Mouse (Mus musculus) neural tube, embryonic 15.5 days (tissue): ENCODE measurements around the gene Spns3. TPM values are rescaled to one million over a fixed set of nuclear protein-coding genes. Genes with fewer than 3 reads are reported as not detected.

Experiments used
- ATAC-seq: fragments of 200-750 bp; cut with Nextera tagmentation; 2 replicates; pipeline ENCODE4 v1.8.0; 2017; ENCODE audit warnings: mild to moderate bottlenecking, moderate TSS enrichment, moderate library complexity; ENCODE audit not compliant: low FRiP score
- H3K27ac ChIP-seq: fragments of 300-500 bp; sonication (generic); replicated peaks from 2 replicates; pipeline ENCODE4 v1.5.1; 2015; ENCODE audit warnings: mild to moderate bottlenecking, inconsistent platforms
- H3K27me3 ChIP-seq: fragments of 300-500 bp; sonication (generic); replicated peaks from 2 replicates; pipeline ENCODE4 v1.6.1; 2015; ENCODE audit warnings: inconsistent platforms
- H3K36me3 ChIP-seq: fragments of 300-500 bp; sonication (generic); 2 replicates; pipeline ENCODE4 v1.6.1; 2015; ENCODE audit warnings: inconsistent platforms
- H3K4me1 ChIP-seq: fragments of 300-500 bp; sonication (generic); 2 replicates; pipeline ENCODE4 v1.6.1; 2015; ENCODE audit warnings: inconsistent platforms
- H3K4me2 ChIP-seq: fragments of 300-500 bp; sonication (generic); 2 replicates; pipeline ENCODE4 v1.6.1; 2015; ENCODE audit warnings: inconsistent platforms, mild to moderate bottlenecking, moderate library complexity
- H3K4me3 ChIP-seq: fragments of 300-500 bp; sonication (generic); replicated peaks from 2 replicates; pipeline ENCODE4 v1.5.1; 2015; ENCODE audit warnings: mild to moderate bottlenecking, inconsistent platforms
- H3K9ac ChIP-seq: fragments of 300-500 bp; sonication (generic); replicated peaks from 2 replicates; pipeline ENCODE4 v1.6.1; 2015; ENCODE audit warnings: mild to moderate bottlenecking, inconsistent platforms
- H3K9me3 ChIP-seq: fragments of 300-500 bp; sonication (generic); replicated peaks from 2 replicates; pipeline ENCODE4 v1.6.1; 2016; ENCODE audit warnings: inconsistent platforms
- whole genome bisulfite sequencing: fragments of 180-500 bp; shearing (Covaris S2); methylation state at CpG from one replicate; pipeline ENCODE4 v1.1.7; 2015; ENCODE audit warnings: mixed read lengths; 5-methylcytosine and 5-hydroxymethylcytosine counted together
- polyA plus RNA-seq: library from polyadenylated mRNA; unstranded; fragments of >200 nt; fragmentation: Nextera tagmentation; extraction: Ambion mirVana; gene quantifications from 2 replicates; pipeline ENCODE4 v1.2.1, GENCODE M21; 2015

The Spns3 gene
- polyA plus RNA-seq, 1 experiment from 2014 or later, result 0.06 TPM

- Histone ChIP-seq H3K27me3 (no peaks in the 10 kb centered on the region), H3K27ac (no peak overlapping the region), H3K4me3 (no peak overlapping the region), H3K4me2 (no peak overlapping the region), H3K36me3 (peaks cover 12% of the 10 kb centered on the region), H3K9ac (no peak overlapping the region), H3K9me3 (no peaks in the 10 kb centered on the region), H3K4me1 (peaks cover 35% of the 10 kb centered on the region)
- no peak for ATAC-seq
- WGBS, result 29% methylated on average over 5 of the region's 5 CpGs
Observed at GRCm38 (mm10) chr11:72477182-72477581, 73.1 kb downstream of the Spns3 start.

DNA sequence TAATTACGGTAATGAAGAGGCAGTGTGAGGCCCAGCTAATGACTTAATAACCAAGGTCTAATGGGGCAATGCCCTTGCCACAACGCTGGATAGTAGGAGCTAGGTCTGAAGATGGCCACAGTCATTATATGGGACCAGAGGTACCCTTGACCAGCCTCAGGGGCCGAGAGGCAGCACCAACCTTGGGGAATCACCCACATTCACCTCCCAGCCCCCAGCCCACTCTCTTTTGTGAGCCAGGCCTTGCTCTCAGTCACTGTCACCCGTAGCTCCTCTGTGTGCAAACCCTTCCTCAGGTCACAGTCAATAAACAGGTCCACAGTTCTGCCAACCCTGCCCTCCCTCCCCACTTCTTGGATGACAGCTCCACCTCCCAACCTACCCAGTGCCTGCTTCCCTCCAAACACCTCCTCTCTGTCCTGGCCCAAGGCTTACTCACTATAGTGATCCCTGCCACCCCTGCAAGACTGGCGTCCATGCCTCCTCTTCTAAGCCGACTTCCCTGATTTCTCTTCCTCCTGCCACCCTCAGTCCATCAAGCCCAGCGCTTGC lies 74.2 kb downstream of the Spns3 start:
- peaks cover 35% of the 10 kb centered on the region for H3K4me1 ChIP-seq
- no peak overlapping the region for H3K9ac ChIP-seq
- peaks cover 14% of the 10 kb centered on the region for H3K36me3 ChIP-seq
- H3K4me2 ChIP-seq, result no peak overlapping the region
- H3K27me3 ChIP-seq, result no peaks in the 10 kb centered on the region
- ATAC-seq, result no peak
- H3K4me3 ChIP-seq, result no peak overlapping the region
- 67% methylated on average over 7 of the region's 7 CpGs for WGBS
- no peak overlapping the region for H3K27ac ChIP-seq
- H3K9me3 ChIP-seq, result no peaks in the 10 kb centered on the region

GRCm38 (mm10) chr11:72475408-72475807 lies 74.9 kb downstream of the Spns3 start:
- no peak for ATAC-seq
- WGBS, result 72% methylated on average over 7 of the region's 7 CpGs
- Histone ChIP-seq H3K4me2 (no peak overlapping the region), H3K4me3 (no peak overlapping the region), H3K27me3 (no peaks in the 10 kb centered on the region), H3K4me1 (peaks cover 36% of the 10 kb centered on the region), H3K36me3 (peaks cover 15% of the 10 kb centered on the region), H3K27ac (no peak overlapping the region), H3K9ac (no peak overlapping the region), H3K9me3 (no peaks in the 10 kb centered on the region)

DNA sequence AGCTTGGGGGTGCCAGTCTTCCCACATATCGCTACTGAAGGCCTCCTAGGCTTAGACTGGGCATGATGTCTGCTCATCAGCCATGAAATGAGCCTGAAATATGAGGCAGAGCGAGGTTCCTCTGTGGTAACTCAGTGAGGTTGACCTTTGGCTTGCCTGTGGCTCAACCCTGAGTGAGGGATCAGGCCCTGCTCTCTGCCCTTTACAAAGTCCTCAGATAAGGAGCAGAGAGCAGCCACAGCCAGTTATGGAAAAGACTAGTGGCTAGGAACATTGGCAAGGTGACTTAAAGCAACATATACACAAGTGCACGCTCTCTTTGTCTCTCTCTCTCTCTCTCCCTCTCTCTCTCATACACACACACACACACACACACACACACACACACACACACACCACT lies 75.4 kb downstream of the Spns3 start:
- H3K36me3 ChIP-seq, result peaks cover 15% of the 10 kb centered on the region
- H3K4me1 ChIP-seq, result peaks cover 41% of the 10 kb centered on the region
- no peak overlapping the region for H3K4me3 ChIP-seq
- no peak overlapping the region for H3K9ac ChIP-seq
- H3K9me3 ChIP-seq, result no peaks in the 10 kb centered on the region
- ATAC-seq, result no peak
- no peak overlapping the region for H3K27ac ChIP-seq
- no peak overlapping the region for H3K4me2 ChIP-seq
- 81% methylated on average over 3 of the region's 3 CpGs for WGBS
- no peaks in the 10 kb centered on the region for H3K27me3 ChIP-seq

DNA sequence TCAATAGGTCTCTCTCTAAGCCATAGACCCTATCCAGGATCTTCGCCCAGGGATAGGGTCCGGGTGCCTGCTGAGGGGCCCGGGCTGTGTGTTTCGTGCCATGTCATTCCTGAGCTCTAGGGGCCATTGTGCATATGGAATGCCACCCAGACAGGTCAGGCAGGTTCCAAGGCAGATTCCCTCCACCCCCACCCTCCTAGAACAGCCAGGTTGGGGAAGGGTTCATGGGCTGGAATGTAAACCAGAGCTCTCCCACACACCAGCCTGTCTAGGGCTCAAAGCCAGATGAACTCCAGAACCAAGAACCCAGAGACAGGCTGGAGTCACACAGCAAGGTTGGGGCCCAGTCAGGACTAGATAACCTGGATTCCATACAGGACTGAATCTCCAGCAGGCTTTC lies 76.8 kb downstream of the Spns3 start:
- no peak for ATAC-seq
- WGBS, result 92% methylated on average over 4 of the region's 4 CpGs

DNA sequence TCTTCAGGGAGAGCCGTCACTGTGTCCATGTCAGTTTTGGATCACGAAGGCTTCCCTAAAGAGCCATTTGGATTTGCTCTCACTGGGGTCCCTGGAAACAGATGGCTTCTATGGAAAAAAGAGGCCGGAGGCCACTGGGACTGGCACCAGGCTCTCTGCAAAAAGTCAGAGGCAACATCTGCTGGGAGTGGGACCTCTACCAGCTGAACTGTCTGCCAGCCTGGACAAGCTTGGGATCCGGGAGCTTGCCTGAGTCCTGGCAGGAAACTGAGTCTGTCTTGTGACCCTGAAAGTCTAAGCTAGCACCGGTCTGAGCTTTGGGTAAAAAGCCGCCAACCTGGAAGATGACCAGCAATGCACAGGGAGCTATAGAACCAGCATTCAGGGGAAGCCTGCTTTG lies 78.9 kb downstream of the Spns3 start:
- no peaks in the 10 kb centered on the region for H3K9me3 ChIP-seq
- H3K4me1 ChIP-seq, result peaks cover 36% of the 10 kb centered on the region
- H3K4me2 ChIP-seq, result no peak overlapping the region
- H3K4me3 ChIP-seq, result no peak overlapping the region
- WGBS, result 70% methylated on average over 6 of the region's 6 CpGs
- H3K36me3 ChIP-seq, result peaks cover 15% of the 10 kb centered on the region
- no peak overlapping the region for H3K27ac ChIP-seq
- H3K27me3 ChIP-seq, result no peaks in the 10 kb centered on the region
- no peak for ATAC-seq
- no peak overlapping the region for H3K9ac ChIP-seq

More for the DNA sequence above, 76.8 kb downstream of the Spns3 start:
- no peak overlapping the region for H3K27ac ChIP-seq
- no peaks in the 10 kb centered on the region for H3K27me3 ChIP-seq
- H3K4me1 ChIP-seq, result peaks cover 51% of the 10 kb centered on the region
- no peak overlapping the region for H3K9ac ChIP-seq
- peaks cover 15% of the 10 kb centered on the region for H3K36me3 ChIP-seq
- no peaks in the 10 kb centered on the region for H3K9me3 ChIP-seq
- H3K4me3 ChIP-seq, result no peak overlapping the region
- H3K4me2 ChIP-seq, result no peak overlapping the region

DNA sequence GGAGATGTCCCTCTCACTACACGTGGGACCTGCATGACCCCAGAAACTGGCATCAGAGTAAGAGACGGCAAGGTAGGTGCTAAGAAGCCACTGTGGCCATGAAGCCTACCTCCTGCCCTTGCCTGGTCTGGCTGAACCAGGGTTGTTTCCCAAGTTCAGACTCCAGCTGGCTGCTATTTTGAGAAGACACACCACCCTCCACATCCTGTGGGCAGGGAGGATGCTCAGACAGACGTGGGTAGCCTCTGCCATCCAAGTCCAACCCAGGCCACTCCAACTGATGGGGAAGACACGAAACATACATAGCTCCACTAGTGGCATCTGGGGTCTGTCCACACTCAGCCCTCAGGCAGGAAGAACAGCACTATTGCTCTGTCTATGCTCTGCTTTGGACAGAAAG lies 80.3 kb downstream of the Spns3 start:
- peaks cover 28% of the 10 kb centered on the region for H3K4me1 ChIP-seq
- H3K27ac ChIP-seq, result no peak overlapping the region
- 73% methylated on average over 4 of the region's 4 CpGs for WGBS

DNA sequence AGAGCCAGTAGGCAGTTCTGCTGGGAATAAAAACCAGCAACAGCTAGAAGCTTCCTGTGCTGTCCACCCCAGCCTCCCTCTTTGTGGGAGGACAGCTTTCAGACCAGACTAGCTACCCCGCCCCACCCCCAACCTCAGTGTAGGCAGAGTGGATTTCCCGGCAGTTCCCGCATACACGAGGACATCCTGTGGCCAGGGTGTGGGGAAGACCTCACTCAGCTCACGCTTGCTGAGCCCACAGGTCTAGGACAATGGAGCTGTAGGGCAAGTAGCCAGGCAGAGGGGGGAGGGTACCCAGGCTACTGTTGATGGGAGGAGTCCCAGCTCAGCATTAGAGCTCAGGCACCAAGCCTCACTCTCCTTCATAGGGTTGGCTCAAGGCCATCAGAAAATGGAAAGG lies 81.1 kb downstream of the Spns3 start:
- no peaks in the 10 kb centered on the region for H3K27me3 ChIP-seq
- peaks cover 11% of the 10 kb centered on the region for H3K36me3 ChIP-seq
- 29% methylated on average over 5 of the region's 5 CpGs for WGBS
- peak overlapping the region; percentile 63 for H3K27ac ChIP-seq
- ATAC-seq, result peak; percentile 56; the same call in 1 of the 2 replicates
- peaks cover 28% of the 10 kb centered on the region for H3K4me1 ChIP-seq
- H3K9me3 ChIP-seq, result no peaks in the 10 kb centered on the region
- H3K4me3 ChIP-seq, result no peak overlapping the region
- no peak overlapping the region for H3K4me2 ChIP-seq
- no peak overlapping the region for H3K9ac ChIP-seq

More for the DNA sequence above, 80.3 kb downstream of the Spns3 start:
- Histone ChIP-seq H3K4me2 (no peak overlapping the region), H3K36me3 (peaks cover 15% of the 10 kb centered on the region), H3K4me3 (no peak overlapping the region), H3K27me3 (no peaks in the 10 kb centered on the region), H3K9ac (no peak overlapping the region), H3K9me3 (no peaks in the 10 kb centered on the region)
- no peak for ATAC-seq

DNA sequence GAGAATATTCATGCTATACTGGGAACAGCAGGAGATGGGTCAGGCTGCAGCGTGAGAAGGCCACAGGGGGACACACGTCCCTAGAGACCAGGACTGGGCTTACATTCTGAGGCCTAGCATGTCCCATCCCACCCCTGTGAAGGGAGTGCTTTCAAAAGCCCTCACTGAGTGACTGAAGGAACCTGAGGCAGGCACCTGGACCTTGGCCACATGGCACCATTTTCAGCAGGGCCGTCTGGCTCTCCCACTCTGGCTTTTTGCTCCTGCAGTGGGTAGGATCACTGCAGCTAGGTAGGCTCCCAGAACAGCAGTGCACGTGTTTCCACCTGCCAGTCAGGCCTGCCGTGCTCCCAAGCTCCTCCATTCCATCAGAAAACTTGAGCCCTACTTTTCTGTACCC lies 81.8 kb downstream of the Spns3 start:
- Histone ChIP-seq H3K4me2 (no peak overlapping the region), H3K27ac (peak overlapping the region; percentile 63; the same call in 1 of the 2 replicates), H3K4me3 (no peak overlapping the region), H3K36me3 (peaks cover 14% of the 10 kb centered on the region), H3K4me1 (peaks cover 28% of the 10 kb centered on the region), H3K27me3 (no peaks in the 10 kb centered on the region), H3K9ac (no peak overlapping the region), H3K9me3 (no peaks in the 10 kb centered on the region)
- ATAC-seq, result no peak
- WGBS, result 74% methylated on average over 5 of the region's 5 CpGs

- no peaks in the 10 kb centered on the region for H3K9me3 ChIP-seq
- no peak overlapping the region for H3K9ac ChIP-seq
- peaks cover 20% of the 10 kb centered on the region for H3K36me3 ChIP-seq
- H3K27me3 ChIP-seq, result no peaks in the 10 kb centered on the region
- H3K4me2 ChIP-seq, result no peak overlapping the region
- H3K4me1 ChIP-seq, result peaks cover 28% of the 10 kb centered on the region
- no peak for ATAC-seq
- H3K27ac ChIP-seq, result peak overlapping the region; percentile 48
- no peak overlapping the region for H3K4me3 ChIP-seq
- 71% methylated on average over 11 of the region's 11 CpGs for WGBS
Observed at GRCm38 (mm10) chr11:72466694-72467507, 83.4 kb downstream of the Spns3 start.

DNA sequence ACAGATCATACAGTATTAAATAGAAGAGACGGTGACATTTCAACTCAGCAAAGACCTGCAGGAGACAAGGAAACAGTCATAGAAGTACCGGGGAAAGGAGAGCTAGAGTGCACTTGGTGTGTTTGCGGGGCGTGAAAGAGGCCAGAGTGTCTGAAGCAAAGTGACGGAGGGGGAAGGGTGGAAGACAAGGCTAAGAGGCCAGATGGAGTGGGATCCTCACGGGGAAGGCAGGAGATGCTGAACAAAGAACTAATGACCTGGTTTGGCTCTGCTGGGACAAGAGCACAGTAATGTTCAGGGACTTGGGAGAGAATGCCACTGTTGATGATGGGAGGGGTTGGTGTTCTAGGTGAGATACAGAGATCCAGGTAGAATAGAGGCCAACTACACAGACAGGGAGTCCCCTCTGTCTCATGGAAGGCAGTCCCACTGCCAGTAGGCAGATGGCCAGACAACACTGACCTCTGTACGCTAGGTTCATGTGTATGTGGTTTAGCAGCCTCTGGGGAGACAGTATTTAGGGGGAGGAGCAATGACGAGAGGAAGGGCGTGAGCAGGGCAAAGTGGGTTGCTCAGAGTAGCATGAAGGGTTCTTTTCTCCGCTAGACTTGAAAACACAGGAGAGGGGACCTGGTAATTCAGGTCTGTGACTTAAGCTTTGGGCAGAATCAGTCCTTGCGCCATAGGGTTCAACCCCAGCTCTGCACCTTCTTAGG lies 84.2 kb downstream of the Spns3 start:
- peaks cover 28% of the 10 kb centered on the region for H3K4me1 ChIP-seq
- no peak overlapping the region for H3K4me2 ChIP-seq
- H3K27me3 ChIP-seq, result no peaks in the 10 kb centered on the region
- H3K27ac ChIP-seq, result 0 out of 2 replicates have a peak overlapping the region, but pooled peaks have one; percentile 30
- H3K9me3 ChIP-seq, result no peaks in the 10 kb centered on the region
- H3K4me3 ChIP-seq, result no peak overlapping the region
- 71% methylated on average over 11 of the region's 11 CpGs for WGBS
- H3K36me3 ChIP-seq, result peaks cover 25% of the 10 kb centered on the region
- no peak for ATAC-seq
- H3K9ac ChIP-seq, result no peak overlapping the region

DNA sequence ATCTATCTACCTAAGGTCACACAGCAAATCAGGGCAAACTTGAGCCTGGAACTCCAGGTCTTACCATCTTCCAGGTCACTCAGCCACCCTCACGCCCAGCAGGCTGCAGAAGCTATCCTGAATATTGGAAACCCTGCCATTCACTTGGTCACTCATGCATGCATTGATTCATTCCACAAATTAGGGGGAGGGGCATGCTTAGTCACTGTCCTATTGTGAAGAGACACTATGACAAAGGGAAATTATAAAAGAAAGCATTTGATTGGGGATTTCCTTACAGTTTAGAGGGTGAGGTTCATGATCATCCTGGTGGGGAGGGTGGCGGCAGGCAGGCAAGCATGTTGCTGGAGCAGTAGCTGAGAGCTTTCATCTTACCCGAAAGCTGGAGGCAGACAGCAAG lies 85.5 kb downstream of the Spns3 start:
- no peak overlapping the region for H3K27ac ChIP-seq
- ATAC-seq, result no peak
- H3K4me3 ChIP-seq, result no peak overlapping the region
- peaks cover 30% of the 10 kb centered on the region for H3K36me3 ChIP-seq
- no peak overlapping the region for H3K4me2 ChIP-seq
- no peaks in the 10 kb centered on the region for H3K9me3 ChIP-seq
- H3K27me3 ChIP-seq, result no peaks in the 10 kb centered on the region
- WGBS, result 57% methylated on average over 3 of the region's 3 CpGs
- peaks cover 21% of the 10 kb centered on the region for H3K4me1 ChIP-seq
- no peak overlapping the region for H3K9ac ChIP-seq
